Mouse (Mus musculus) olfactory bulb, adult 2 months (tissue): ENCODE data around the gene Ppm1h.

Source experiments
- CTCF ChIP-seq: fragments of 200-500 bp; IDR thresholded peaks from 2 replicates; pipeline ENCODE4 v1.5.1; 2012; ENCODE audit warnings: low read depth, mild to moderate bottlenecking, low read length, moderate library complexity; ENCODE audit not compliant: insufficient read depth
- POLR2A ChIP-seq: fragments of 200-500 bp; IDR thresholded peaks from 2 replicates; pipeline ENCODE4 v1.6.1; 2012; ENCODE audit warnings: mild to moderate bottlenecking, low read depth, low read length, moderate library complexity; ENCODE audit not compliant: insufficient read depth

DNA sequence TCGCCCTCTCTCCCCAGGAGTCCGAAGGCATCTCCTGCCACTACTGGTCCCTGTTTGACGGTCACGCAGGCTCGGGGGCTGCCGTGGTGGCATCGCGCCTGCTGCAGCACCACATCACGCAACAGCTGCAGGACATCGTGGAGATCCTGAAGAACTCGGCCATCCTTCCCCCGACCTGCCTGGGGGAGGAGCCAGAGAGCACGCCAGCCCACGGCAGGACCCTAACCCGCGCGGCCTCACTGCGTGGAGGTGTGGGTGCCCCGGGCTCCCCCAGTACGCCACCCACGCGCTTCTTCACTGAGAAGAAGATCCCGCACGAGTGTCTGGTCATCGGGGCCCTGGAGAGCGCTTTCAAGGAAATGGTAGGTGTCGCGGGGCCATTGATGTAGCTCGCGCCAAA lies 123.7 kb downstream of the Ppm1h start:
- TF ChIP-seq CTCF (no peak), POLR2A (no peak)
